Mouse (Mus musculus) skeletal muscle tissue, postnatal 0 days (tissue): ENCODE results near the gene Dsel. TPM values are rescaled to one million over a fixed set of nuclear protein-coding genes. Genes with fewer than 3 reads are reported as not detected.

ENCODE experiments used
- polyA plus RNA-seq: library from polyadenylated mRNA; unstranded; fragments of >200 nt; fragmentation: Nextera tagmentation; extraction: Ambion mirVana; gene quantifications from 2 replicates; pipeline ENCODE4 v1.2.1, GENCODE M21; 2015

Dsel gene
- 8.8 and 9.9 TPM in 2 replicates for polyA plus RNA-seq

GRCm38 (mm10) chr1:111864779-111865165 lies at the start of gene Dsel:
Gene Dsel (minus strand): TSS chr1:111864918.

